Mouse (Mus musculus): ENCODE measurements around the gene Sipa1l3. TPM values are rescaled to one million over a fixed set of nuclear protein-coding genes. Genes with fewer than 3 reads are reported as not detected.

Sipa1l3 gene
- polyA plus RNA-seq, 1 experiment from 2014 or later, result 15.6 TPM

DNA sequence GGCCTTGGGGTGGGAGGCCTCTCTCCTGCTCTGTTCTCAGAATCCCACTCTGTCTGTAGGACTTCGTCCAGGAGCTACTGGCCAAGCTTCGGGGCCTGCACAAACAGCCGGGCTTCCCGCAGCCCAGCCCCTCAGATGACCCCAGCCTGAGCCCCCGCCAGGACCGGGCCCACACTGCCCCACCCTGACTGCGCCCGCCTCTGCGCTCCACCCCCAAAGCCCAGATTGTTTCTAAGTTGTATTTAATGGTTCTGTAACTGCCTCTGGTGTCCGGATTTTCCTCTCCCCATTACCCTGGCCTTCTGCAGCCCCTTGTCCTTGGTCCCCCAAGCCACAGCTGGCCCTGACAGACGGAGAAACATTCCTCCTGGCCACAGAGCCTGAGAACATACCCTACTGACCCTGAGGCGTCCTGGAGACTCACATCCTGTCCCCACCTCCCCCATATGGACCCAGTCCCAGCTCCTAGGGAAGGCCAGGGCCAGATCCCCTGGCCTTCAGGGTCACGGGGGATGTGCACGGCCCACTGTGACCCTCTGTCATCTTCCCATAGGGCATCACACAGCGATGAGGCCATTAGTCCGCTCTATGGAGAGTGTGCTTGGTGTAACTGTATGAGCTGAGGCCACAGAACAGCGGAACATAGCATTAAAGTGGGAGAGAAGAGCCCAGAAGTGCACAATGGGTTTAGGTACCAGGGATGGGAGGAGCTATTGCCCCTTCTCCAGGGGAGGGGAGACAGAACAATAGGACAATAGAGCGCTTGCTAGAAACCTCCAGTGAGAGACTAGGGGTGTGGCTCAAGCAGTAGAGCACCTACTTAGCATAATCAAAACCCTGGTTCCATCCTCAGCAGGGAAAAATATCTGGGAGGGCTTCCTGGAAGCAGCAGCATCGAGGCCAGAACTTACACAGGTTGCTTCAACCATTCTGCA is 225.0 kb downstream of the Sipa1l3 start:
- DNase-seq (ENCODE audit: low spot score) (no peak), ATAC-seq (ENCODE audit: low read depth) (no peak)
- WGBS, result 33% methylated on average over 19 of the region's 19 CpGs
- no peak overlapping the region for H3K4me3 ChIP-seq (ENCODE audit: low read depth, low read length)
- peaks cover 16% of the 10 kb centered on the region; the same call in 1 of the 2 replicates for H3K4me1 ChIP-seq (ENCODE audit: control insufficient read depth, insufficient read depth, low read length)
- no peaks in the 10 kb centered on the region for H3K9me3 ChIP-seq (ENCODE audit: control insufficient read depth, low read length)
- H3K9ac ChIP-seq (ENCODE audit: low read depth, low read length), result peak overlapping the region; percentile 0; the same call in 1 of the 2 replicates
- no peak overlapping the region for H3K4me2 ChIP-seq (ENCODE audit: low read depth, low read length)
- peak overlapping the region; percentile 13; the same call in 1 of the 2 replicates for H3K27ac ChIP-seq (replicated peaks; ENCODE audit: low read depth, low read length)
- no peaks in the 10 kb centered on the region for H3K27me3 ChIP-seq (replicated peaks; ENCODE audit: control insufficient read depth, insufficient read depth, low read length)
- no peaks in the 10 kb centered on the region for H3K36me3 ChIP-seq (ENCODE audit: control insufficient read depth, insufficient read depth, low read length)

- Histone ChIP-seq H3K4me2 (ENCODE audit: low read depth, low read length) (no peak overlapping the region; the same call in 1 of the 2 replicates), H3K36me3 (ENCODE audit: control insufficient read depth, insufficient read depth, low read length) (no peaks in the 10 kb centered on the region), H3K27me3 (replicated peaks; ENCODE audit: control insufficient read depth, insufficient read depth, low read length) (no peaks in the 10 kb centered on the region), H3K27ac (replicated peaks; ENCODE audit: low read depth, low read length) (peak overlapping the region; percentile 13; the same call in 1 of the 2 replicates), H3K9me3 (ENCODE audit: control insufficient read depth, low read length) (no peaks in the 10 kb centered on the region), H3K4me1 (ENCODE audit: control insufficient read depth, insufficient read depth, low read length) (peaks cover 16% of the 10 kb centered on the region; the same call in 1 of the 2 replicates), H3K4me3 (ENCODE audit: low read depth, low read length) (no peak overlapping the region), H3K9ac (ENCODE audit: low read depth, low read length) (no peak overlapping the region)
- WGBS, result 23% methylated on average over 8 of the region's 8 CpGs
- ATAC-seq (ENCODE audit: low read depth) (no peak), DNase-seq (ENCODE audit: low spot score) (no peak)
These were observed 225.9 kb downstream of the Sipa1l3 start for GRCm38 (mm10) chr7:29292458-29293098.

GRCm38 (mm10) chr7:29291616-29292457 is 226.6 kb downstream of the Sipa1l3 start:
- Histone ChIP-seq H3K4me3 (ENCODE audit: low read depth, low read length) (no peak overlapping the region), H3K36me3 (ENCODE audit: control insufficient read depth, insufficient read depth, low read length) (no peaks in the 10 kb centered on the region), H3K9me3 (ENCODE audit: control insufficient read depth, low read length) (no peaks in the 10 kb centered on the region), H3K4me2 (ENCODE audit: low read depth, low read length) (no peak overlapping the region; the same call in 1 of the 2 replicates), H3K9ac (ENCODE audit: low read depth, low read length) (peak overlapping the region; percentile 22; the same call in 1 of the 2 replicates), H3K27me3 (replicated peaks; ENCODE audit: control insufficient read depth, insufficient read depth, low read length) (no peaks in the 10 kb centered on the region), H3K4me1 (ENCODE audit: control insufficient read depth, insufficient read depth, low read length) (peaks cover 16% of the 10 kb centered on the region; the same call in 1 of the 2 replicates), H3K27ac (replicated peaks; ENCODE audit: low read depth, low read length) (no peak overlapping the region; the same call in 1 of the 2 replicates)
- ATAC-seq (ENCODE audit: low read depth) (no peak), DNase-seq (ENCODE audit: low spot score) (no peak)
- WGBS, result 22% methylated on average over 7 of the region's 7 CpGs

DNA sequence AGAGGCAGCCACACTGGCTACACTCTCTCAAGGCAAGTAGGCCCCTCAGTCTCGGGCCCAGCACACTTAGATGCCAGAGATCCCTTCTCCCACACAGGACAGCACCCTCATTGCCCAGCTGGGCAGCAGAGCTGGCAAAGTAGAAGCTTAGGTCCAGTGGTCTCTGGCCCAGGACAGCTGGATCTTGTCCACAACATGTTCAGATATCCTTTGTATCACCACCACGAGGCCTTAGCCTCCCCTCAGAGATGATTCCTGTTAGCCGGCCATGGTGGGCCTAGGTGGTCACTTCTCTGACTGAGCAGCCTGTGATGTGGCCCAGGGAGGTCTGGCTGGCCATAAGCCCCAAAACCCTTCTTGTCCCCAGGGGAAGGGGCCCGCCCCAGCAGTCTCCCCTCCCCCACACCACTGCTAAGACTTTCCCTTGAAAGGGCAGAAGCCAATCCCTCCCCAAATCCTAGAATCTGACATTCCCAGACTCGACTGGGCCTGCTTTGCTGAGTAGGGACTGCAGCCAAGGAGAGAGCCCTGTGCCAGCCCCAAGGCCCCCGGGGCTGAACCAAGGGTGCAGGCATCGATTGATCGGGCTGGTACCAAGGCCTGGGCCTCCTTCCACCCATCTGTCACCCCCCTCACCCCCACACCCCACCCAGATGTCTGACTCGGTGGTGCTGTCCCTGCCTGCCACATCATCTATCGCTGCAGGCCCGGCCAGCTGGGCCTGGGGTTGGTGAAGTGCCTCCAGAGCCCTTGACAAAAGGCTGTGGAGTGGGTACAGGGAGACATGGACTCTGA is 227.6 kb downstream of the Sipa1l3 start:
- no peak overlapping the region for H3K4me3 ChIP-seq (ENCODE audit: low read depth, low read length)
- no peak overlapping the region for H3K4me2 ChIP-seq (ENCODE audit: low read depth, low read length)
- WGBS, result 43% methylated on average over 7 of the region's 11 CpGs
- peak overlapping the region; percentile 15 for H3K27ac ChIP-seq (replicated peaks; ENCODE audit: low read depth, low read length)
- peak overlapping the region; percentile 22; the same call in 1 of the 2 replicates for H3K9ac ChIP-seq (ENCODE audit: low read depth, low read length)
- H3K4me1 ChIP-seq (ENCODE audit: control insufficient read depth, insufficient read depth, low read length), result peaks cover 16% of the 10 kb centered on the region; the same call in 1 of the 2 replicates
- H3K9me3 ChIP-seq (ENCODE audit: control insufficient read depth, low read length), result no peaks in the 10 kb centered on the region
- ATAC-seq (ENCODE audit: low read depth), result no peak
- H3K27me3 ChIP-seq (replicated peaks; ENCODE audit: control insufficient read depth, insufficient read depth, low read length), result no peaks in the 10 kb centered on the region
- DNase-seq (ENCODE audit: low spot score), result no peak
- H3K36me3 ChIP-seq (ENCODE audit: control insufficient read depth, insufficient read depth, low read length), result no peaks in the 10 kb centered on the region

- ATAC-seq (ENCODE audit: low read depth), result no peak
- Histone ChIP-seq H3K4me1 (ENCODE audit: control insufficient read depth, insufficient read depth, low read length) (peaks cover 16% of the 10 kb centered on the region; the same call in 1 of the 2 replicates), H3K27ac (replicated peaks; ENCODE audit: low read depth, low read length) (0 out of 2 replicates have a peak overlapping the region, but pooled peaks have one; percentile 2), H3K9ac (ENCODE audit: low read depth, low read length) (no peak overlapping the region), H3K4me2 (ENCODE audit: low read depth, low read length) (peak overlapping the region; percentile 95), H3K4me3 (ENCODE audit: low read depth, low read length) (peak overlapping the region; percentile 56; the same call in 1 of the 2 replicates), H3K36me3 (ENCODE audit: control insufficient read depth, insufficient read depth, low read length) (no peaks in the 10 kb centered on the region), H3K27me3 (replicated peaks; ENCODE audit: control insufficient read depth, insufficient read depth, low read length) (no peaks in the 10 kb centered on the region), H3K9me3 (ENCODE audit: control insufficient read depth, low read length) (no peaks in the 10 kb centered on the region)
- 62% methylated on average over 6 of the region's 6 CpGs for WGBS
- DNase-seq (ENCODE audit: low spot score), result peak; percentile 74
These were observed 228.6 kb downstream of the Sipa1l3 start for GRCm38 (mm10) chr7:29289856-29290255.

DNA sequence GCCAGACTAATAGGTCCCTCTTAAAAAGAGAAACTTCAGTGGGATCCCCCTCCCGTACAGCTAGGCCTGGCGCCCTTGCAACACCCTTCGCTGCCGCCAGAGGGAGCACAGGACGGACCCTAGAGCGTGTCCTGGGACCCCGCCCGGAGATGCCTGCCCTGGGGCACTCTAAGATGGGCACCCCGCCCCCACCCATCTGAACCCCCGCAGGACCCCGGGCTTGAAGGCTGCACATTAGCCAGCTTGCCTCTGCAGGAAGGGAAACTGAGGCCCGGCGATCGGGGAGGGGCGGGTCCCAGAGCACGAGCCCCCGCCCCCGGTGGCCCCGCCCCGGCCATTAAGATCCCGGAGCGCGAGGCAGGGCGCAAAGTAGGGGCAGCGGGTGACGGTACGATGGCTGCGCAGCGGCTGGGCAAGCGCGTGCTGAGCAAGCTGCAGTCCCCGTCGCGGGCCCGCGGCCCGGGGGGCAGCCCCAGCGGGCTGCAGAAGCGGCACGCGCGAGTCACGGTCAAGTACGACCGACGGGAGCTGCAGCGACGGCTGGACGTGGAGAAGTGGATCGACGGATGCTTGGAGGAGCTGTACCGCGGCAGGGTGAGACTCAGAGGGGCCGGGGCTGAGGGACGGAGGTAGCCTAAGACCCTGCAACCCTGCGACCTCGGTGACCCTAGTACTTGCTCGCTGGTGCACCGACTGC is 229.4 kb downstream of the Sipa1l3 start, which contains the start of gene Ppp1r14a:
TSS of gene Ppp1r14a (plus strand) at position 367 of the 697 bp plus-strand sequence.
- Histone ChIP-seq H3K27me3 (replicated peaks; ENCODE audit: control insufficient read depth, insufficient read depth, low read length) (no peaks in the 10 kb centered on the region), H3K36me3 (ENCODE audit: control insufficient read depth, insufficient read depth, low read length) (no peaks in the 10 kb centered on the region), H3K4me2 (ENCODE audit: low read depth, low read length) (peak within 1 kb of the TSS; percentile 95), H3K27ac (replicated peaks; ENCODE audit: low read depth, low read length) (0 out of 2 replicates have a peak within 1 kb of the TSS, but pooled peaks have one; percentile 6), H3K9me3 (ENCODE audit: control insufficient read depth, low read length) (no peaks in the 10 kb centered on the region), H3K4me3 (ENCODE audit: low read depth, low read length) (peak within 1 kb of the TSS; percentile 56), H3K4me1 (ENCODE audit: control insufficient read depth, insufficient read depth, low read length) (peaks cover 16% of the 10 kb centered on the region; the same call in 1 of the 2 replicates), H3K9ac (ENCODE audit: low read depth, low read length) (peak within 1 kb of the TSS; percentile 60)
- WGBS, result under 1% methylated on average over 53 of the region's 59 CpGs
- peak; percentile 67 for DNase-seq (ENCODE audit: low spot score)
- peak; percentile 58 for ATAC-seq (ENCODE audit: low read depth)

DNA sequence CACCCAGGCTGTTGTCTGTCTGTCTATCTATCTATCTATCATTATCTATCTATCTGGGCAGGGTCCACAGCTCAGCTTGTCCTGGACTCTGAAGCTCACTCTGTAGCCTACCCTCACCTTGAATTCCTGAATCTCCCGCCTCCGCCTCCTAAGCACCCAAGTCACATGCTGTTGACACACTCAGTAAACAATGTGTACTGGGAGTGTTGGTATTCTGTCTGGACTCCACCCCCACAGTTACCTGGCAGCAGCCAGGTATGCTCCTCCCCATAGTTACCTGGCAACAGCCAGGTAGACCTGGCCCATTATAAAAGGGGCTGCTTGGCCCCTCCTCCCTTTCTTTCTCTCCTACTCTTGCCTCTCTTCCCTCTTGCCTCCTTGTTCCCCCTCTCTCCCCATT is 230.4 kb downstream of the Sipa1l3 start:
- no peak overlapping the region for H3K4me3 ChIP-seq (ENCODE audit: low read depth, low read length)
- no peak overlapping the region for H3K9ac ChIP-seq (ENCODE audit: low read depth, low read length)
- no peak overlapping the region for H3K27ac ChIP-seq (replicated peaks; ENCODE audit: low read depth, low read length)
- H3K4me1 ChIP-seq (ENCODE audit: control insufficient read depth, insufficient read depth, low read length), result peaks cover 13% of the 10 kb centered on the region; the same call in 1 of the 2 replicates
- no peaks in the 10 kb centered on the region for H3K36me3 ChIP-seq (ENCODE audit: control insufficient read depth, insufficient read depth, low read length)
- WGBS, result 92% methylated on average over 2 of the region's 2 CpGs
- ATAC-seq (ENCODE audit: low read depth) (peak; percentile 14; the same call in 1 of the 2 replicates), DNase-seq (ENCODE audit: low spot score) (no peak)
- H3K9me3 ChIP-seq (ENCODE audit: control insufficient read depth, low read length), result no peaks in the 10 kb centered on the region
- H3K27me3 ChIP-seq (replicated peaks; ENCODE audit: control insufficient read depth, insufficient read depth, low read length), result no peaks in the 10 kb centered on the region
- H3K4me2 ChIP-seq (ENCODE audit: low read depth, low read length), result no peak overlapping the region

All from embryonic facial prominence, embryonic 14.5 days (tissue).